Mouse (Mus musculus) layer of hippocampus, postnatal 10 days (tissue): ENCODE data around the gene Cipc. TPM values are rescaled to one million over a fixed set of nuclear protein-coding genes. Genes with fewer than 3 reads are reported as not detected.

Experiments used
- DNase-seq, 2 experiments: peaks; one replicate each; pipeline ENCODE4 v3.0.0; 2021; ENCODE audit warnings: low spot score in 2 of 2
- long read RNA-seq: library from polyadenylated mRNA; stranded (forward); transcript quantifications from one replicate; pipeline ENCODE4 v2.0.0, GENCODE M21; 2023
- total RNA-seq, 2 experiments: library from RNA; stranded (reverse); gene quantifications; 2 replicates each; pipeline ENCODE4 v1.2.3; 2021

Gene Cipc
- 10 to 100 TPM; 55.2 to 58.1 TPM for total RNA-seq
- long read RNA-seq, full-length matches to known transcripts = 13 of 22 reads
- long read RNA-seq, partial matches to known transcripts = 1 of 22 reads
- long read RNA-seq, other reads (novel, unspliced or antisense) = 8 of 22 reads

- peak; percentile 96 to 98 for DNase-seq
Measured at GRCm38 (mm10) chr12:86946862-86947574, at the start of gene Cipc. Gene Cipc (plus strand): TSS chr12:86947043.

- DNase-seq = peak in 1 of 2 experiments; percentile 56
Measured at GRCm38 (mm10) chr12:86897769-86898273, 49.0 kb upstream of the Cipc start.

- DNase-seq = no peak
Measured at GRCm38 (mm10) chr12:86898448-86898847, 48.4 kb upstream of the Cipc start.

- DNase-seq = no peak
Measured at GRCm38 (mm10) chr12:86899461-86900179, 47.2 kb upstream of the Cipc start.

DNA sequence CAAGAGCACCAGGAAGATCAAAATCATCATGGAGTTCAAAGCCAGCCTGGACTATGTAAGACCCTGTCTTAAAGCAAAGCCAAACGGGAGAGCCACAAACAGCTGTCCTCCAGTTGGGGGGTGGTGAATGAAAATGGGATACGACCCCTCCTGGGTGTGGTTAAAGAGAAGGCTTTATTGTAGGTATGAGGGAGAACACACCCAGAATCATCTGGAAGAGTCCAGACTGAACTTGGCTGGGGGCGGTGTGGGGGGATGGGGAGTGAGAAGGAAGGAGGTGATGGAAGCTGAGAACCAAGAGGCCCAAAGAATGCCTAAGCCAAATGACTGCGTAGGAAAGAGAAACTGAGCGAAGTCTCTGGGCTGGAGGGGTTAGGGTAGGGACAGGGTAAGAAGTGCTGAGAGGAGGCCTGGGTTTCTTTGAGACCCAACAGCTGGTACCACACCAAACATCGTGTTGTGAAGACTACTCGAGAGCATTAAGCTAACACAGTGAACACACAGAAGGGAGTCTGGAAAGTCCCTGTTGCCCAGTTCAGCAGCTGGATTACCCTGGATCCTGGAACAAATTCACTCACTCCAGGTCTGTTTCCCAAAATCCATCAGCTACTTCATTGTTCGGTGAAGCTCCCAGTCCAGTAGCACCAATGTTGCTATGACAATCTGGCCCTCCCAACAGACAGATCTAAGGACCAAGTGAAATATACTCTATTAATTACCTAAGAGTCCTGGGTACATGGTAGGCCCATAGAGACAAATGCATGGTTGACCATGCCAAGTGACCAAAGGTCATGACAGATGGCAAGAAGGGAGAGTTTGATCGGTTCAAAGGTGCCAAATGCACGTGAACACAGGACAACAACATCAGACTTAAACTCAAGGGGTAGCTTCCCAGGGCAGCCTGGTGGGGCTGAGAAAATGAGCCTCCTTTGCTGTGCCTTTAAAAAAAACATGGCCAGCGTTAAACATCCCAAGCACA lies 42.7 kb upstream of the Cipc start:
- no peak for DNase-seq

- no peak for DNase-seq
Measured at GRCm38 (mm10) chr12:86905203-86905602, 41.6 kb upstream of the Cipc start.

DNA sequence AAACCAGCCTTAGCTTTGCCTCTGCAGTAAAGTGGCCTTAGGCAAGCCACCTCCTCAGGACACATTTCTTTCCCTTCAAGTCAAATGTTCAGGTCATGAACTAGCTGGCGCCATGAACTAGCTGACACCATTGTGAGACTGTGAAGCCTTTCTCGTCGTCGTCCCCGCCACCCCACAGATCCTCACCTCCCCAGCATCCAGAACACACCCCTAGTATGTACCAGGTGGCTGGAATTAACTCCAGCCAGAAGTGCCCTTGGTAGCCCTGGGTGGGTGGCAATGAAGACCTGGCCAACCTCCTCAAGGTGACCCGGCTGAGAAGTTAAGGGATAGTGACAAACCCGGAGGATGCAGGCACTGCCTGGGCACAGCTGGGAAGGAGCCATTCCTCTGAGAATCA lies 41.0 kb upstream of the Cipc start:
- DNase-seq = no peak

GRCm38 (mm10) chr12:86906395-86906794 lies 40.4 kb upstream of the Cipc start:
- peak; percentile 87 to 90 for DNase-seq

GRCm38 (mm10) chr12:86911482-86911931 lies 35.3 kb upstream of the Cipc start:
- peak; percentile 85 to 89 for DNase-seq

DNA sequence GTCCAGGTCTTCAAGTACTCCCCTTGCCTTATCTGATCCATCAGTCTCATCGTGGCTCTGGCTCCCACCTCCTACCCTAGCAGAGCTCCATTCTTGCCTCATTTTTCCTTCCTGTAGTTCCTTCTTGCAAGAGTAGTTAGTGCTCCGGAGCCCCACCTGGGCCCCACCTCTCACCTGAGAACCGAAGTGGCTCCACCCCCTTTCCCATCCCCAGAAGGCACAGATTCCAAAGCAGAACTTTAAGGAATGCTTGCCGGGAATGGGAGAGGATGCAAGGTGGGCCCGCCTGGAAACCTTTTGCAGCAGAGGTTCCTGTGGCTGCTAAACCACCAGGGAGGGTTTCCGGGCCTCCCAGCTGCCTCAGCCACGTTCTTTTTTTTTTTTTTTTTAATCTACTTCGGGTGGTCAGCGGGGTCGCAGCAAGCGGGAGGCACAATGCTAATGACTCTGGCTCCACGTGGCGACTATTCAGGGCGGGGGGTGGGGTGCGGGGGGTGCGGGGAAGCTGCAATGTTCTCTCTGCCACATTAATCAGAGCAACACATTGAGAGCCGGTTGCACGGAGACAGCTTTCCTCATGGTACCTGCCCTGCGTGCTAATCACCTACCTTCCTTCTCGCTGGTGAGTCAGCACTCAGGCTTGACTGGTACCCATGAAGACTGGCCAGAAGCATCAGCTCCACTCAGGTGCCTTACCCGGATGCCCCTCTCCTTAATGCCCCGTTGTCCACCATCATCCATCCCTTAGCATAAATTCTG lies 34.3 kb upstream of the Cipc start:
- DNase-seq = no peak

DNA sequence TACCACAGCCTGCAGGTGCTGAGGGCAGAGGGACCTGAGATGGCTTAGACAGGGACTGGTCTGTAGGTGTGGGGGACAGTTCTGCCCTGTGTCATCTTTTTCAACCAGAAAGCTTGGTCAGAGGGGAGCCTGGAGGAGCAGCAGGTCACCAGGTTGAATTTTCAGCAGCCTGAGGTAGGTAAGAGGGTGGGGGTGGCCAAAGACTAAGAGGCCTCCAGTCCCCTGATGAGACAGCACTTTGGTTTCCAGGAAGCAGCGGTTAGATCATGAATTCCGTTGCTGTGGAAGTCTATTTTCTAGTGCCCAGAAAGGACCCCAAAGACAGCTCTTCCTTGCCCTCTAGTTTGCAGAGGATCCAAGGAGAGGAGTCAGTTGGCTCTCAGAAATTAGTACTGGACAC lies 32.5 kb upstream of the Cipc start:
- no peak for DNase-seq

DNA sequence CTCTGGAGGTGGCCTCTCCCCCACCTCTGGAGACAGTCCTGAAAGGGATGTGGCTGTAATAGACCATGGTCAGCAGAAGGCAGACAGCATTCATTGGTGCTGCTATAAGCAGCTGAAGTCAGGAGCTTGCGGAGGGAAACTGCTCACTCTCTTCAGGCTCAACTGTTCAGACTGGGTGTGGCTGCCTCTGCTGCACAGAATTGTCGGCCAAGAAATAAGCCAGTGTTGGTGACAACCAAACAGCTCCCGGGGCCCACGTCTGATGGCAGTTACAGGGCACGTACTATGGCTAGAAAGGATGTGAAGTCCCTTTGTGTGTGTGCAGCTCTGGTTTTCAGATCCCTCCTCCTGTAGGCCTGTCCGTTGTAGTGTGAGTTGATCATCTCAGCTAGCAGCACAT lies 32.1 kb upstream of the Cipc start:
- no peak for DNase-seq

GRCm38 (mm10) chr12:86915617-86916016 lies 31.2 kb upstream of the Cipc start:
- DNase-seq = no peak

DNA sequence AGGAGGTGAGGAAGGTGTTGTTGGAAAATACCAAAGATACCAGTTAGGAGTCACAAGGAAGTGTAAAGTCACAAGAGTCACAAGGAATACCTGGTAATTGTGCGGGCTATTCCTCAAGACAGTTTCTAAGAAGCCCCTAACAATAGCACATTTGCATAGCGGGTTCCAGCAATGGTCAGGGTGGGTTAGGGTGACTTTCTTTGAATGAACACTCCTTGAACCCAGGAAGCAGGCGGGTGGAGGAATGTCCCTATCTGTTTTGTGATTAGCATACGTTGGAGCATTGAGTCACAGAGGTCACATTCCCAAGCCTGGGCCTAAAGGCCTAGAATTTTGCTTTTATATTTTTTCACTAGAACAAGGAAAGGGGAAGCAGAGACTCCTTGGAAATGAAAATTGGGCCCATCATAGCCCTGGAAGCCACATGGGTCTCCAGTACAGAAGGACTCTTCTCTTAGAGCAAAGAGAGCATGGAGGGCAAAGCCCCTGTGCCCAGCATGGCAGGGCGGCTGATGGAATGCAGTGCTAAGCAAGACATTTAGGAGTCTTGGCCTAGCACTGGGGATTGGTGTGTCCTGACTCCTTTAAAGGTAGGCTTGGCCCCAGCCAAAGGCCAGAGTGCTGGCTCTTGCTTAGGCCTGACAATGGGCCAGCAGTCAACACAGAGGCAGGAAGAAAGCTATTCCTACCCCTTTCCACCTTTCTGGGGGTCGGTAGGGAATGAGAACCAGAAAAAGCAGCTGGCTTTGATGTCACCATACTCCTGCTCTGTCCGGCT lies 29.9 kb upstream of the Cipc start:
- DNase-seq = no peak

GRCm38 (mm10) chr12:86918361-86918967 lies 28.4 kb upstream of the Cipc start:
- DNase-seq = no peak

- DNase-seq = no peak
Measured at GRCm38 (mm10) chr12:86918983-86919722, 27.7 kb upstream of the Cipc start.

DNA sequence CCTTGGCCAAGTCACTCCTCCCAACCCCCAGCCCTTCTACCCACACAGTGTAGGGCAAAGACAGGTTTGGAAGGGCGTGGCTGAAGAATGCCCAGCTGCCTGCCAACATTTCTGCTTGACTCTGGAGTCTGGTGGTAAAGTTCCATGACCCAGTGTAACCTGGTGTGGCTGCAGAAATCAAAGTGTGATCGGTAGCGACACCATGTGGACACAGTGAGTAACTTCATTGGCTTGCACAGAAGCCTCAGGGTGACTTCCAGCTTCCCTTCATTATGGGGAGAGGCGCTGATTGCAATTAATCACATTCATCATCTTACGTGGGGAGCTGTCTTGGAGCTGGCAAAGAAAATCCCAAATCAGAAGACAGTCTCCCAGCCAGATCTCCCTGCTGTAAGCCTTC lies 23.0 kb upstream of the Cipc start:
- peak; percentile 88 to 90 for DNase-seq
